Mouse (Mus musculus) bone marrow macrophage, adult 2 months (primary cell): Measurements from ENCODE around the gene Papln.

Experiments
- CTCF ChIP-seq: IDR thresholded peaks from 2 replicates; pipeline ENCODE4 v1.5.1; 2012; ENCODE audit warnings: low read depth, mild to moderate bottlenecking, low read length, moderate library complexity
- POLR2A ChIP-seq: IDR thresholded peaks from 2 replicates; pipeline ENCODE4 v1.6.1; 2012; ENCODE audit warnings: mild to moderate bottlenecking, low read depth, low read length, borderline replicate concordance

- TF ChIP-seq CTCF (no peak), POLR2A (no peak)
Measured at GRCm38 (mm10) chr12:83732225-83732624, 31.2 kb upstream of the Papln start.
